Mouse (Mus musculus) hematopoietic stem cell, adult 5-6 weeks (primary cell): ENCODE results near the gene Acsf2. TPM values are rescaled to one million over a fixed set of nuclear protein-coding genes. Genes with fewer than 3 reads are reported as not detected.

Experiments
- ATAC-seq, 2 experiments: fragments of 125-278 bp in 1 of 2; replicated peaks in 1 of 2; 2 replicates each; pipeline ENCODE4 v1.8.0; 2016 to 2017; ENCODE audit warnings: inconsistent platforms in 2 of 2, mild to moderate bottlenecking in 2 of 2, moderate number of reproducible peaks in 2 of 2, low read depth in 1 of 2, moderate TSS enrichment in 1 of 2; ENCODE audit not compliant: low FRiP score in 2 of 2, poor library complexity in 2 of 2, severe bottlenecking in 2 of 2, insufficient read depth in 1 of 2, low TSS enrichment in 1 of 2
- total RNA-seq: library from RNA; stranded (forward); fragments of 172-1452, 232-1000 nt; gene quantifications from 2 replicates; pipeline ENCODE4 v1.2.3, GENCODE M21; 2017

Acsf2 gene
- total RNA-seq, 1 experiment from 2014 or later: 10.4 TPM

GRCm38 (mm10) chr11:94528879-94529278 lies 72.8 kb downstream of the Acsf2 start:
- ATAC-seq: no peak

- no peak for ATAC-seq
These were observed 75.3 kb downstream of the Acsf2 start for GRCm38 (mm10) chr11:94526171-94526879.

- ATAC-seq: peak; percentile 63 to 90
These were observed 80.3 kb downstream of the Acsf2 start, which contains the start of gene Mycbpap for GRCm38 (mm10) chr11:94521219-94521843. TSS of gene Mycbpap (minus strand) at chr11:94521742.

GRCm38 (mm10) chr11:94513452-94513851 lies 88.2 kb downstream of the Acsf2 start:
- no peak for ATAC-seq

- ATAC-seq: no peak
These were observed 92.7 kb downstream of the Acsf2 start for GRCm38 (mm10) chr11:94508976-94509375.

Other genes with a start within 250 kb of the Acsf2 start
- 2.6 and 3.8 TPM in 2 replicates for gene Abcc3, start 208.9 kb downstream of the Acsf2 start, total RNA-seq
- not detected in 2 replicates for gene Cacna1g, start 127.7 kb downstream of the Acsf2 start, total RNA-seq
- not detected in 2 replicates for gene Spata20, start 115.7 kb downstream of the Acsf2 start, total RNA-seq
- 0.06 and 0.20 TPM in 2 replicates for gene Epn3, start 101.9 kb downstream of the Acsf2 start, total RNA-seq
- gene Mycbpap, start 80.1 kb downstream of the Acsf2 start, total RNA-seq: 0.74 and 1.8 TPM in 2 replicates
- gene Rsad1, start 52.6 kb downstream of the Acsf2 start, total RNA-seq: 10.8 and 12.8 TPM in 2 replicates
- gene Chad, start 36.8 kb downstream of the Acsf2 start, total RNA-seq: 0.40 and 0.44 TPM in 2 replicates
- gene Lrrc59, start 27.9 kb upstream of the Acsf2 start, total RNA-seq: 95.1 and 117 TPM in 2 replicates
- gene Mrpl27, start 51.9 kb upstream of the Acsf2 start, total RNA-seq: 31.3 and 36.5 TPM in 2 replicates
- gene Eme1, start 52.1 kb upstream of the Acsf2 start, total RNA-seq: 12.4 and 20.9 TPM in 2 replicates
- 4.5 and 7.3 TPM in 2 replicates for gene Xylt2, start 75.6 kb upstream of the Acsf2 start, total RNA-seq
- not detected in 2 replicates for gene Gm11541, start 102.6 kb upstream of the Acsf2 start, total RNA-seq
- not detected in 2 replicates for gene Cdc34b, start 139.9 kb upstream of the Acsf2 start, total RNA-seq
- not detected in 2 replicates for gene Tmem92, start 180.8 kb upstream of the Acsf2 start, total RNA-seq